Mouse (Mus musculus) liver, adult 2 months (tissue): Measurements from ENCODE around the gene Scnn1b. TPM values are rescaled to one million over a fixed set of nuclear protein-coding genes. Genes with fewer than 3 reads are reported as not detected.

Experiments used
- DNase-seq: peaks from one replicate; pipeline ENCODE4 v3.0.0-alpha.2; 2011; ENCODE audit warnings: low read depth, low spot score; ENCODE audit errors: extremely low read depth
- H3K27ac ChIP-seq: fragments of 200-500 bp; replicated peaks from 2 replicates; pipeline ENCODE4 v1.5.1; 2012; ENCODE audit warnings: low read depth, mild to moderate bottlenecking, control low read depth, inconsistent platforms, low read length; ENCODE audit not compliant: insufficient read depth
- H3K27me3 ChIP-seq: fragments of 200-500 bp; 2 replicates; pipeline ENCODE4 v1.6.1; 2012; ENCODE audit warnings: mild to moderate bottlenecking, moderate library complexity, low read length, inconsistent platforms; ENCODE audit not compliant: control insufficient read depth, insufficient read depth
- H3K36me3 ChIP-seq: fragments of 200-500 bp; 2 replicates; pipeline ENCODE4 v1.6.1; 2012; ENCODE audit warnings: low read length, inconsistent platforms; ENCODE audit not compliant: control insufficient read depth, insufficient read depth
- H3K4me1 ChIP-seq: fragments of 200-500 bp; 2 replicates; pipeline ENCODE4 v1.6.1; 2011; ENCODE audit warnings: low read length; ENCODE audit not compliant: control insufficient read depth, insufficient read depth
- H3K4me3 ChIP-seq: fragments of 200-500 bp; 2 replicates; pipeline ENCODE4 v1.5.1; 2011; ENCODE audit warnings: low read depth, mild to moderate bottlenecking, control low read depth, low read length, moderate library complexity; ENCODE audit not compliant: insufficient read depth
- H3K79me2 ChIP-seq: fragments of 200-500 bp; 2 replicates; pipeline ENCODE4 v1.6.1; 2012; ENCODE audit warnings: inconsistent platforms, mild to moderate bottlenecking, low read length, moderate library complexity; ENCODE audit not compliant: control insufficient read depth, insufficient read depth
- H3K9ac ChIP-seq: fragments of 200-500 bp; 2 replicates; pipeline ENCODE4 v1.6.1; 2012; ENCODE audit warnings: low read depth, mild to moderate bottlenecking, control low read depth, inconsistent platforms, low read length
- CTCF ChIP-seq: fragments of 200-500 bp; IDR thresholded peaks from 2 replicates; pipeline ENCODE4 v1.5.1; 2011; ENCODE audit warnings: low read depth, low read length, control low read depth
- POLR2A ChIP-seq: fragments of 200-500 bp; IDR thresholded peaks from 2 replicates; pipeline ENCODE4 v1.6.1; 2011; ENCODE audit warnings: low read length, control low read depth; ENCODE audit not compliant: insufficient read depth; ENCODE audit errors: extremely low read depth
- WGBS: fragments of 180-500 bp; shearing (Covaris S2); methylation state at CpG from one replicate; pipeline ENCODE4 v1.1.7; 2018; 5-methylcytosine and 5-hydroxymethylcytosine counted together
- polyA plus RNA-seq: library from polyadenylated mRNA; depleted of rRNA; stranded (reverse); fragments of >200 nt; gene quantifications from 2 replicates; pipeline ENCODE4 v1.2.3, GENCODE M21; 2012
- total RNA-seq: library from RNA; depleted of rRNA; stranded (reverse); fragments of >200 nt; gene quantifications from 2 replicates; pipeline ENCODE4 v1.2.3, GENCODE M21; 2014

Gene Scnn1b
- total and polyA plus RNA-seq, 2 experiments, result not detected

DNA sequence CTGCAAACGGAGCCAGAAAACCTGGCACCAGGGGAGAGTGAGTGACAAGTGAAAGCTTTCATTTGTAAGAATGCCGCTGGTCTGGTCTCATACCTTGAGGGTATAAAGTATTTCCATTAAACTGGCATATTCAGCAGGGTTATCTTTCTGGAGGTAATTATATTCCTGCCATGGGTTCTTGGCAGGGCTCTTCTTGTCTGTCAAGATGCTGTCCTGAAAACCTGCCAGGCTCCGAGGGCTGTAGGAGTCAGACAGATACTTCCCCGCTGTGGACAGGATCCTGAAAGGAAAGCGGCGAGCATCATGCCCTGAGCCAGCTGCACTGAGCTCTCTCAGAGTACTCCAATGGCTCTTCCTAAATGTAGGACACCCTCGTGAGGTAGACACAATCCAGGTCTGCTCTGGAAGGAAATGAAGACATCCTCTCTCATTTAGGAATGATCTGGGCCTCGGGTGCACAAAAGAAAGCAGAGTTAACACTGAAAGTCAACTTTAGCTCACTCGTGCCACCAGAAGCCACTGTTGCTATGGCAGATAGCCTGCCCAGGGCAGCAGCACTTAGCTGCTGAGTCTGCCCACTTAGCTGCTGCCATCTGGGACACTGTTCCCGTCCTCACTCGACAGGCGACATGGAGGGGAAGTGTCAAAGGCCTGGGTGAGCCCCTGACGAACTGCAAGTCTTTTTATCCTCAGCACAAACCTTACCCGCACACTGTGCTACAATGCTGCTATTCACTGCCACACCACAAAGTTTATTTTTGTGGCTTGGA lies 72.2 kb downstream of the Scnn1b start:
- Histone ChIP-seq H3K4me1 (no peaks in the 10 kb centered on the region), H3K36me3 (peaks cover under 1% of the 10 kb centered on the region; the same call in 1 of the 2 replicates), H3K27ac (no peak overlapping the region), H3K79me2 (no peaks in the 10 kb centered on the region), H3K9ac (no peak overlapping the region), H3K4me3 (no peak overlapping the region), H3K27me3 (no peaks in the 10 kb centered on the region)
- TF ChIP-seq CTCF (no peak), POLR2A (no peak)
- no peak for DNase-seq
- WGBS, result 85% methylated on average over 14 of the region's 14 CpGs

DNA sequence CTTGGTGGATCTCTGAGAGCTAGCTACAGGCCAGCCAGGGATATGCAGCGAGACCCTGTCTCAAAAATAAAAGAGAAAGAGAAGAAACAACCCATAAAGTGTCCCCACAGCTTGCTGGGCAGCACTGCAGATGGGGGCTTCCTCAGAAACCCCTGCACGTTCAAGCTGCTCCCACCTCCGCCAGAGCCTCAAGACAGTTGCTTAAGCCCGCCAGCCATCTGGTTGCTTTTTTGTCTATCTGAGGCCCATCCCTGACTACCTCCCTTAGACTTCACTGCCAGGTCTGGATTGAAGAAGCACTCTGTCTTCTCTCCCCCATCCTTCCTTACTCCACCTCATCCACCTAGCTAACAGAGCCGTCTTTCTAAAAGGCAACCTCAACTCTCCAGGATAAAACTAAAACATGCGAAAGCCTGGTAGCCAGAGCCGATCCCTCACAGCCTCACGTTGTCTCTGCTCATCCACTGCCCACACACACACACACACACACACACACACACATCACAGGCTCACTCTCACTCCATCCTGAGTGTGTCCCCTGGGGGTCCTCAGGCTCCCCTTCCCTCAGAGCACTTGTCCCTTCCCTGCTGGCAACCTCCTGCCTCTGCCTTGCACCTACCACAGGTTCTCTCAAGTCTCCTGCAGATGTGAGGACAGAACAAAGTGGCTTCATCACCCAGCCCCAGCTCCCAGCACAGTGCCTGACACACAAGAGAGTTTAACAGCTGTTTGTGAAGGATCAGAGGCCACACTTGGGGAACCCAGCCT lies 73.5 kb downstream of the Scnn1b start:
- Histone ChIP-seq H3K36me3 (peaks cover 8% of the 10 kb centered on the region), H3K4me3 (no peak overlapping the region), H3K27me3 (no peaks in the 10 kb centered on the region), H3K79me2 (no peaks in the 10 kb centered on the region), H3K4me1 (no peaks in the 10 kb centered on the region), H3K27ac (no peak overlapping the region), H3K9ac (no peak overlapping the region)
- TF ChIP-seq CTCF (no peak), POLR2A (no peak)
- no peak for DNase-seq
- WGBS, result 94% methylated on average over 8 of the region's 8 CpGs

DNA sequence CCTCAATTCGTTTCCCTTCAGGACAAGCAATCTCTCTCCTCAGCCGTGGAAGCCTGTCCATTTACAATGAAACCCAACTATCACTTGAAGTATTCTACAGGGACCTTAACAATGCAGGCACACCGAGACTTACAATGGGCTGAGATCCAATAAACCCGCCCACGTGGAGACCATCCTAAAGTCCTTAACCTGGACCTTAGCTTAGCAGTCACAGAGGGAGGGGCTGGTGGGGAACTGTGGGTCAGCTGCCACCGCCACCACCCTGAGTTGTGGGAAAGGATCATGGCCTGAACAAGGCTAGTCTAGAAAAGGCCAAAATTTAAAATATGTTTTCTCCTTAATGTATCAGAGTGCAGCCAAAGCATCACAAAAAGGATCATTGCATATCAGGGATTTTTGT lies 74.4 kb downstream of the Scnn1b start:
- no peaks in the 10 kb centered on the region for H3K4me1 ChIP-seq
- H3K79me2 ChIP-seq, result no peaks in the 10 kb centered on the region
- H3K4me3 ChIP-seq, result no peak overlapping the region
- WGBS, result 87% methylated on average over 6 of the region's 6 CpGs
- H3K9ac ChIP-seq, result no peak overlapping the region
- peaks cover 12% of the 10 kb centered on the region for H3K36me3 ChIP-seq
- no peaks in the 10 kb centered on the region for H3K27me3 ChIP-seq
- TF ChIP-seq CTCF (no peak), POLR2A (no peak)
- no peak for DNase-seq
- H3K27ac ChIP-seq, result no peak overlapping the region

DNA sequence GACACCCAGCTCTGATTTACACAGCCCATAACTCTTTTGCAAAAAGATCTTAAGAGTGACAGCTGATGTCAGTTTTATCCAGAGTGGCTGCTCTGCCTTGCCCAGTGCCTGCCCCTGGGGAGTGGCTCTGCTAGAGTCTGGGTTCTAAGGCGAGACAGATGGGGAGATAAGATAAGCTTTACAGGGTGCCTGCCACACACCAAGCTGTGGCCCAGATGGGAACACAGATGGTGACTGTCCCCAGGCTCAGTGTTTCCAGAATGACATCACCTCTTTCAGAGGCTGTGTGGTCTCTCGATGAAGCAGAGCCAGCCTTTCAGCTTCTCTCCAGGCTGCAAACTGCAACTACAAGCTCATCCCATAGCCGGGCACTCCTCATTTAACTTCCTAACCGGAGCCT lies 74.9 kb downstream of the Scnn1b start:
- H3K9ac ChIP-seq, result no peak overlapping the region
- H3K36me3 ChIP-seq, result peaks cover 12% of the 10 kb centered on the region
- no peak for DNase-seq
- H3K27ac ChIP-seq, result no peak overlapping the region
- H3K4me3 ChIP-seq, result no peak overlapping the region
- TF ChIP-seq POLR2A (no peak), CTCF (no peak)
- no peaks in the 10 kb centered on the region for H3K27me3 ChIP-seq
- no peaks in the 10 kb centered on the region for H3K4me1 ChIP-seq
- no peaks in the 10 kb centered on the region for H3K79me2 ChIP-seq
- WGBS, result 73% methylated on average over 4 of the region's 4 CpGs

DNA sequence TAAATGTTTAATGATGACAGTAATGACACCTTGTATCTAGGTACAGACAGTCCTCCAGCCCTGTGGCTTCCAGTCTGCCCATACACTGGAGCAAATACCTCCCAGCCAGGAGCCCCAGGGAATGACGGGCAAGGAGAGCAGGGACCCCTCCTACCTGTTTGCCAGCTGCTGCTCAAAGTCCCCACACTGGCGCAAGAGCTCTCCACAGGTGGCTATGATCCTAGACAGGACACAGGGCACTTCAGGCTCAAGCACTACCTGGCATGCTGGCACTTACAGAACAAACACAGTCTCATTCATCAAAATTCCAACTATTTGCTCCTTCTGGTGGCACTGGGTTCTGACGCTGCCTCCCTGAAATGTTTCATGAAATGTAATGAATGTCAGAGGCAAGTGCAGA lies 76.2 kb downstream of the Scnn1b start:
- Histone ChIP-seq H3K4me1 (no peaks in the 10 kb centered on the region), H3K9ac (no peak overlapping the region), H3K27ac (no peak overlapping the region), H3K27me3 (no peaks in the 10 kb centered on the region), H3K79me2 (no peaks in the 10 kb centered on the region), H3K4me3 (no peak overlapping the region), H3K36me3 (peaks cover 12% of the 10 kb centered on the region)
- DNase-seq, result no peak
- no peak for TF ChIP-seq POLR2A
- TF ChIP-seq CTCF, result no peak
- WGBS, result 60% methylated on average over 3 of the region's 3 CpGs

DNA sequence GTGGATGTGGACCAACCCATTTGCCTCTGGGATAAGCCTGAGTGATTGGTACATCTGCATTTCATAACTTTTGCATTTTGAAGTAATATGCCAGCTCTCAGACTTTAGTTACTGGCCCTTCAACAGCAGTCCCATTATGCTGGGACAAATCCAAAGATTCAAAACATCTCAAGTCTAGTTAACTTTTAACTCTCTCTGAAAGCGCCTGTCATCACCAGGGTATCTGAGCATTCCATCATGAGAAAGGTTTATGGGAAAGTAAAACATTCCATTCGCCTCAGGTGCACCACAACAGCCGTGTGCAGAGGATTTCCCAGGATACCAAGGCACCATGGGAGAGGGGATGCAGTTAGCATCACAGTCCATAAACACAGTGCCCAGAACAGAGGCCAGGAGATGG lies 76.8 kb downstream of the Scnn1b start:
- Histone ChIP-seq H3K36me3 (peaks cover 12% of the 10 kb centered on the region), H3K27me3 (no peaks in the 10 kb centered on the region), H3K27ac (no peak overlapping the region), H3K79me2 (no peaks in the 10 kb centered on the region), H3K4me3 (no peak overlapping the region), H3K9ac (no peak overlapping the region), H3K4me1 (no peaks in the 10 kb centered on the region)
- no peak for TF ChIP-seq CTCF
- no peak for TF ChIP-seq POLR2A
- WGBS, result 80% methylated on average over 3 of the region's 3 CpGs
- no peak for DNase-seq
